Mouse (Mus musculus) megakaryocyte, adult 5-6 weeks (primary cell): ENCODE measurements around the gene Psmd11. TPM values are rescaled to one million over a fixed set of nuclear protein-coding genes. Genes with fewer than 3 reads are reported as not detected.

Experiments used
- total RNA-seq, 2 experiments: library from RNA; stranded (forward) in 1 of 2; stranded (reverse) in 1 of 2; fragments of 153-499, 151-499 nt in 1 of 2; fragments of 221-1000, 200-1000 nt in 1 of 2; gene quantifications; 2 replicates each; pipeline versions ENCODE4 v1.2.3 to v1.2.4; 2015 to 2017

Psmd11 gene
- total RNA-seq, 2 experiments from 2014 or later, result 38.8 to 62.0 TPM

Other genes with a start within 250 kb of the Psmd11 start
- 4.8 and 9.1 TPM in 2 replicates for gene Rnf135, start 244.8 kb upstream of the Psmd11 start, total RNA-seq (2015)
- gene Rnf135, start 244.8 kb upstream of the Psmd11 start, total RNA-seq (2017), result 4.4 and 4.7 TPM in 2 replicates
- gene Rhot1, start 219.6 kb upstream of the Psmd11 start, total RNA-seq (2015), result 42.5 and 45.0 TPM in 2 replicates
- 34.6 and 37.8 TPM in 2 replicates for gene Rhot1, start 219.6 kb upstream of the Psmd11 start, total RNA-seq (2017)
- gene Rhbdl3, start 127.7 kb upstream of the Psmd11 start, total RNA-seq (2015), result 0.11 and 1.5 TPM in 2 replicates
- gene Rhbdl3, start 127.7 kb upstream of the Psmd11 start, total RNA-seq (2017), result 0.11 TPM in 1 of 2 replicates, not detected in the other
- gene 5730455P16Rik, start 50.6 kb upstream of the Psmd11 start, total RNA-seq (2015), result 3.9 and 4.1 TPM in 2 replicates
- 6.0 and 7.5 TPM in 2 replicates for gene 5730455P16Rik, start 50.6 kb upstream of the Psmd11 start, total RNA-seq (2017)
- gene Zfp207, start 45.3 kb upstream of the Psmd11 start, total RNA-seq (2015), result 350 and 374 TPM in 2 replicates
- 194 and 212 TPM in 2 replicates for gene Zfp207, start 45.3 kb upstream of the Psmd11 start, total RNA-seq (2017)
- 2.0 and 3.2 TPM in 2 replicates for gene Cdk5r1, start 48.4 kb downstream of the Psmd11 start, total RNA-seq (2015)
- gene Cdk5r1, start 48.4 kb downstream of the Psmd11 start, total RNA-seq (2017), result 3.3 and 4.5 TPM in 2 replicates